ENCODE assay signal across 15 mouse cellular contexts in genomic region chr2:173724382-173724781, GRCm38 (mm10). TPM values are rescaled to one million over a fixed set of nuclear protein-coding genes. Genes with fewer than 3 reads are reported as not detected.
A peak's percentile ranks its signal among the peaks of the same experiment; 100 is the strongest.
DNase-seq lines count a peak whose midpoint lies in the region; ATAC-seq and TF ChIP-seq lines count a peak whose summit lies in the region.
"Had no signal": no experiment of that assay in that cellular context is flagged by ENCODE, and none has a peak within 500 bp of the region (broad histone marks: within the 10 kb centered on the region; RNA-seq: fewer than 3 reads in every experiment).

No protein-coding gene starts in this region.

- no peak overlapping the region for H3K4me3 ChIP-seq in lung, embryonic 14.5 days (ENCODE audit: low read depth, low read length)
- no peak overlapping the region for H3K4me3 ChIP-seq in embryonic facial prominence, embryonic 14.5 days (ENCODE audit: low read depth, low read length)
- H3K4me3 ChIP-seq: liver, embryonic 12.5 days had no signal

- no peaks in the 10 kb centered on the region for H3K36me3 ChIP-seq in lung, embryonic 14.5 days (ENCODE audit: insufficient read depth)
- no peaks in the 10 kb centered on the region for H3K36me3 ChIP-seq in embryonic facial prominence, embryonic 14.5 days (ENCODE audit: control insufficient read depth, insufficient read depth, low read length)
- H3K36me3 ChIP-seq: liver, embryonic 12.5 days had no signal

- WGBS in lung, embryonic 14.5 days, result 26% methylated on average over 14 of the region's 14 CpGs
- 21% methylated on average over 14 of the region's 14 CpGs for WGBS in embryonic facial prominence, embryonic 14.5 days

- peaks cover 6% of the 10 kb centered on the region; the same call in 1 of the 2 replicates for H3K4me1 ChIP-seq in lung, embryonic 14.5 days (ENCODE audit: insufficient read depth)
- peaks cover 3% of the 10 kb centered on the region; the same call in 1 of the 2 replicates for H3K4me1 ChIP-seq in embryonic facial prominence, embryonic 14.5 days (ENCODE audit: control insufficient read depth, insufficient read depth, low read length)
- H3K4me1 ChIP-seq: liver, embryonic 12.5 days had no signal

- no peak for TF ChIP-seq CTCF in lung, embryonic 14.5 days (IDR thresholded peaks at IDR 0.05; ENCODE audit: low read depth)

- peak; percentile 39; the same call in 1 of the 2 replicates for ATAC-seq in lung, embryonic 14.5 days (ENCODE audit: insufficient read depth)
- ATAC-seq in embryonic facial prominence, embryonic 14.5 days (ENCODE audit: low read depth), result peak; percentile 62; the same call in 1 of the 2 replicates
- ATAC-seq: inflammation-experienced regulatory T-cells, adult 6 months; liver, embryonic 12.5 days had no signal

- H3K27ac ChIP-seq in lung, embryonic 14.5 days (ENCODE audit: low read depth), result no peak overlapping the region
- no peak overlapping the region for H3K27ac ChIP-seq in embryonic facial prominence, embryonic 14.5 days (replicated peaks; ENCODE audit: low read depth, low read length)
- H3K27ac ChIP-seq: liver, embryonic 12.5 days had no signal

- no peaks in the 10 kb centered on the region for H3K27me3 ChIP-seq in lung, embryonic 14.5 days (ENCODE audit: insufficient read depth, low read length)
- H3K27me3 ChIP-seq in embryonic facial prominence, embryonic 14.5 days (replicated peaks; ENCODE audit: control insufficient read depth, insufficient read depth, low read length), result no peaks in the 10 kb centered on the region
- H3K27me3 ChIP-seq: CH12.LX; liver, embryonic 12.5 days had no signal

- no peak overlapping the region for H3K9ac ChIP-seq in lung, embryonic 14.5 days
- H3K9ac ChIP-seq in embryonic facial prominence, embryonic 14.5 days (ENCODE audit: low read depth, low read length), result no peak overlapping the region
- H3K9ac ChIP-seq: liver, embryonic 12.5 days had no signal

- no peaks in the 10 kb centered on the region for H3K9me3 ChIP-seq in lung, embryonic 14.5 days (ENCODE audit: low read depth, low read length)
- no peaks in the 10 kb centered on the region for H3K9me3 ChIP-seq in embryonic facial prominence, embryonic 14.5 days (ENCODE audit: control insufficient read depth, low read length)
- H3K9me3 ChIP-seq: liver, embryonic 12.5 days had no signal

- peak overlapping the region; percentile 18; the same call in 1 of the 2 replicates for H3K4me2 ChIP-seq in lung, embryonic 14.5 days
- peak overlapping the region; percentile 37 for H3K4me2 ChIP-seq in embryonic facial prominence, embryonic 14.5 days (ENCODE audit: low read depth, low read length)
- H3K4me2 ChIP-seq: liver, embryonic 12.5 days had no signal

- peak; percentile 58 for DNase-seq in embryo, embryonic 10.5 days (ENCODE audit: low spot score)
- no peak for DNase-seq in embryo, embryonic 10 days (ENCODE audit: low spot score)
- DNase-seq in lung, embryonic 14.5 days, result peak; percentile 14
- DNase-seq in lung, postnatal 25 days (ENCODE audit: low spot score), result no peak
- DNase-seq in embryonic facial prominence, embryonic 14.5 days (ENCODE audit: low spot score), result peak; percentile 41
- DNase-seq in mesoderm, embryonic 11.5 days (ENCODE audit: low read depth, low spot score), result peak; percentile 52
- DNase-seq in thymus, postnatal 36 days, result no peak
- DNase-seq in right cerebral cortex, postnatal 4 days, result no peak
- DNase-seq: cerebellum, adult 11 months; lung, postnatal 4 days had no signal

RNA-seq across cellular contexts. Expression of gene 1700010B08Rik, which starts 5.2 kb away (rescaled TPM):
- not detected in 2 replicates for polyA plus RNA-seq in lung, embryonic 14.5 days (2014; fragmentation: Nextera tagmentation; extraction: Ambion mirVana)
- polyA plus RNA-seq in embryonic facial prominence, embryonic 14.5 days (2014; fragmentation: Nextera tagmentation; extraction: Ambion mirVana), result not detected in 2 replicates
- polyA plus RNA-seq: heart, embryonic 16.5 days; inflammation-experienced regulatory T-cells, adult 6 months; liver, embryonic 12.5 days; stomach, embryonic 16.5 days had no signal

RNA-seq across cellular contexts. Expression of gene Vapb, which starts 12.9 kb away (rescaled TPM):
- polyA plus RNA-seq in lung, embryonic 14.5 days (2014; fragmentation: Nextera tagmentation; extraction: Ambion mirVana), result 8.8 and 13.1 TPM in 2 replicates
- 12.9 and 15.4 TPM in 2 replicates for polyA plus RNA-seq in embryonic facial prominence, embryonic 14.5 days (2014; fragmentation: Nextera tagmentation; extraction: Ambion mirVana)

Comparison
In these comparisons a context has a peak if more than half of its experiments do, and no peak if none do; other contexts are left out.
1. DNase-seq: peak in embryo, embryonic 10.5 days (single experiment), lung, embryonic 14.5 days (single experiment), embryonic facial prominence, embryonic 14.5 days (single experiment) and mesoderm, embryonic 11.5 days (single experiment); none in embryo, embryonic 10 days (single experiment), lung, postnatal 25 days (single experiment), thymus, postnatal 36 days (0 of 2) and right cerebral cortex, postnatal 4 days (single experiment).